Mouse (Mus musculus) hematopoietic stem cell, adult 5-6 weeks (primary cell): ENCODE measurements around the gene Usp53. TPM values are rescaled to one million over a fixed set of nuclear protein-coding genes. Genes with fewer than 3 reads are reported as not detected.
"Not testable (repeated sequence)": the region's sequence is repeated elsewhere in the genome, so short reads cannot be mapped to it uniquely, and the experiment has no call there.

Experiments
- ATAC-seq, 2 experiments: fragments of 125-278 bp in 1 of 2; replicated peaks in 1 of 2; 2 replicates each; pipeline ENCODE4 v1.8.0; 2016 to 2017; ENCODE audit warnings: inconsistent platforms in 2 of 2, mild to moderate bottlenecking in 2 of 2, moderate number of reproducible peaks in 2 of 2, low read depth in 1 of 2, moderate TSS enrichment in 1 of 2; ENCODE audit not compliant: low FRiP score in 2 of 2, poor library complexity in 2 of 2, severe bottlenecking in 2 of 2, insufficient read depth in 1 of 2, low TSS enrichment in 1 of 2
- total RNA-seq: library from RNA; stranded (forward); fragments of 172-1452, 232-1000 nt; gene quantifications from 2 replicates; pipeline ENCODE4 v1.2.3, GENCODE M21; 2017

Gene Usp53
- total RNA-seq, 1 experiment from 2014 or later: 14.6 TPM

DNA sequence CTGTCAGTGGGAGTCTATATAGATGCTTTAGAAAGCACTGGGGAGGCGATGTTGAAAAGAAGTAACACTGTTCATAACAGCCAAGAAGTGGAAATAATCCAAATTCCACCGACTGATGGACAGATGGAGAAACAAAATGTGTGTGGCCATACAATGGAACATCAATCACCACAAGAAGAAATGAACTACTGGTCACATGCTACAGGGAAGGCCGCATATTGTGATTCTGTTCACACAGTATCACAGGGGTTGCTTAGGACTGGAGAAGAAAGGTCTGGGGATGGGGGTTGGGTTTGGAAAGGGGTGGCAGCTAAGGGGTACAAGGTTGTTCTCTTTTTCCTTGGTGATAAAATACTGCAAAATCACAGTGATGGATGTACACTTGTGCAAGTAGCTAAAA is 9.5 kb downstream of the Usp53 start:
- ATAC-seq: no peak

DNA sequence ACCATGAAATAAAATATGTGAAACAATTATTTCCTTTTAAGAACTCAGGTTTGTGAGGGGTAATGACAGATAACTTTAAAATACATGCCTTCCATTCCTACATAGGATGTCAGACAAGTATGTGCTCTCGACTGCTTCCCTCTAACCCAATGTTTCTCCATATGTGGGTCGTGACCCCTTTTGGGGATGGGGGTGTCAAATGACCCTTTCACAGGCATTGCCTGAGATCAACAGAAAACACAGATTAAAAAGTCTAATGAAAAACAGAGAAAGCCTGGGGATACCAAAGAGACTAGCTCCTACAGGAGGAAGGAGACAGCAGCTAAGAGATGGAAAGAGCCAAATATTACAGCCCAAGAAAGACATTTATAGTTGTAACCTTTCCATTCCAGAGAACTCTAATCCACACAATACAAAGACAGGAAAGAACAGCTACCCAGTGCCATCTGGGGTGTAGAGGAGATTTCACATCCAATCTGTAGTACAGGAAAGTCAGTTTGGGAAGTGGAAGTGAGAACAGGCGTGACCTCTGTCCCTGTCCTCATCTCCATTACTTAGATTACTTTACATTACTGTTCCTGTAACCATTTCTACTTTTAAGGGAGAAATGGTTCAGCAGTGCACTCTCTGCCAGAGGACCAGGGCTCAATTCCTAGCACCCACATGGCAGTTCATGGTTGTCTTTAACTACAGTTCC is 12.0 kb downstream of the Usp53 start:
- ATAC-seq: no peak

DNA sequence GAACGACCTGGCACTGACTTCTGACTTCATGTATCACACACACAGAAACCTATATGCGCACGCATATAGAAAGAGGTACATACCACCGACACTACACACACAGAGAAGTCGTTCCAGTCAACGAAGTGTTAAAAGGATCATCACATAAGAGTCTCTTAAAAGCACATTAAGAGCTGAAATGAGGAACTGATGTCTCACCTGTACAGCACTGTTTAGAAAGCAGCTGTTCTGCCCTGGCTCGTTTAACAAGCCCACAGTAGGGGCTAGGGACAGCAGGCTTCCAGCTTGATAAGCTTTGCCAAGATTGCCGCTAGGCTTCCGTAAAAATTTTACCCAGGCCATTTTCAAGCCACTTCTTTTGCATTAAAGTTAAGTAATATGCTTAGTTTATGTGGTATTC is 15.9 kb downstream of the Usp53 start:
- ATAC-seq: no peak

DNA sequence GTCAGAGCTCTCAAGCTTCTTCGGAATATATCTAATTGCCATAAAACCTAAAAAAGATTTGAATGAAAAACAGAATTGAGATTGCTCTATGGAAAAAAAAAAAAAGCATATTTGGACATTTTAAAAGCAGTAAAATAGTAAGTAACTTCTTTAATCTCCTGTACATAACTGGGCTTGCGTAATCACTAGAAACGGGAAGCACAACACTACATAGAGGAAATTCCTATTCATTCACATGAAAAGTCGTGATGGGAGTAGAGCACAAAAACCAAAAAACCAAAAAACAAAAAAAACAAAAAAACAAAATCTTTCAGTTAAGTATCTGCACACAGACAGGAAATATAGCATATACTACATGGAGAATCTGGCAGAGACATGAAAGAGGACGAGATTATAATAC is 20.0 kb downstream of the Usp53 start:
- ATAC-seq: no peak

DNA sequence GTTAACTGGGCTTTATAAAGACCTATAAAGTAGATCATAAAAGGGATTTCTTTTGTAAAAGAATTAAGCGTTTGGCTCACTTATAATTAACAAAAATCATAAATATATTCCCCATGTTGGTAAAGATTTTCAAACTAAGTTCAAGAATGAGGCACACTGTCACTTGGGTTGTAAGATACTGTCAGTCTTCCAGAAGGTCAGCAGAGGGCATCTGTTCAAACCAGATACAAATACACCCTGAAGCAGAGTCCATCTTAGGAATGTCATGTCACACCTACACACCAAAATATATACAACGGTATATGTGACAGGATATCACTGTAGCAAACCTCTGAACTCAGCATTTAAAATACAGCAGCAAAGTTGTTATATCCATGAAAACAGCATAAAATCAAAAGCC is 34.2 kb downstream of the Usp53 start:
- no peak for ATAC-seq

DNA sequence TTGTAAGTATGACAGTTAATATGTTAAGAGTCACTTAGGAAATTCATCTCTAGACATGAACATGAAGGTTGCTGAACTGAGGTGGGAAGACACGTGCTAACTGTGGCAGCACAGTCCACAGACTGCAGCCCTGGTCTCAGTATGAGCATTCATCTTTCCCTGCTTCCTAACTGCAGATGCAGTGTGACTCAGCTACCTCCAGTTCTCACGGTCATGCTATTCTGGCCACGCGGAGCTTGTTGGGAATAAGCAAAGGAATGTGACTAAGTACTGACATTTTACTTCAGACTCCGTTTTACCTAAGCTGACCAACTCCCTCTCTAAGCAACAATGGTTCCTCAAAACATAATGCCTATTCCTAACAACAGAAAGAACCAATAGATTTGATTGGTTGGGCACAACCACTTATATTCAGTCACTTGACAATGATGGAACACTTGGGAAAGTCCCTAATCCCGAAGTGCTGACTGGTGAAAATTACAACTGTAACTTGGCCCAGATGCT is 40.9 kb downstream of the Usp53 start:
- ATAC-seq: no peak

DNA sequence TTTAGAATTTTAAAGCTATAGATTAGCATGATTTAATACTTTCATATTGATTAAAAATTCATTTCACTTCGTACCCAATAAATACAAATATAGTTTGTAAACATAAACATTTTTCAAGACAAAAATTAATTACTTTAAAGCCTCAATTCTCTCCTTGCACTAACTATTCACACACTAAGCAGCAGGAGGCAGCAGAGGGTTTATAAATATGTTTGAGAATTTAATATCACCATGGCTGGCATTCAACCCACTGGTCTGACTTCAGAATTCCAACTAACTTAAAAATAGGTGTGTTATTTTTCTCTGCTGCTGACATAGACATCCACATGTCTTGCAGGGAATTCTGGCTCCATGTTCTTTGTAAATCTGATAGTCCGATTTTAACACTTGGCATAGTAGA is 45.1 kb downstream of the Usp53 start:
- peak; percentile 51 to 56; a peak in 3 of 4 replicates for ATAC-seq

DNA sequence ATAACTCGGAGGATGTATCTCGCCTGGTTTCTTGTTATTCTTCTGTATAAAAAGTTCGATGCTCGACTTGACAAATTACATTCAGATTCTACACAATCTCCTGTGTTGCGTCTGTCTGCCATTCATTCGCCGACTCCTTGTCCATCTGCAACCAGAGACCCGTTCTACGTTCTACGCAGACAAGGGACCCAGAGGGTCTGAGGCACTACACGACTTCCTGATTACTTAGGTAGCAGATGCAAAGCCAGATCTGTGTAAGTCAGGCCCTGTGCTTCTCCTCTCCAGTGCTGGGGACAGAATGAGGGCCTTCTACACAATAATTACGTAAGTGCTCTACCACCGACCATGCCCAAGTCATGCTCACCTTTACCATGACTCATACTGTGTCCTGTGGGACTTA is 47.1 kb downstream of the Usp53 start:
- ATAC-seq: not testable (repeated sequence)

DNA sequence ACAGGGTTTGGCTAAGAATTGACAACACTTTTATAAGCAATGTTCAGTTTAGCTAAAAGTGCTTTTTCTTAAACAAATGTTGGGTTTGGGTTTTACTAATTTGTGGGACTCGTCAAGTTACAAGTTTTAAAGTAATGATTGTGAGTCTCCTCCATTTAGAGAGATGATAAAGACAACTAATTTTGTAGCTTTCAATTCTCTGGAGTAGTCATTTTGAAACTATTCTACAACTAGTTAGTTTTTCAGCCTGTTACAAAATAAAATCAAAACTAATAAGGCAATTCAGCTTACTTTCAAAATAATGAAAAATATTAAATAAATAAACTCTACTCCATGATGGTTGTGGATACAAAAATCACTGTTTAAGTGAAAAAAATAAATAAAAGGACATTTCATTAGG is 51.8 kb downstream of the Usp53 start:
- ATAC-seq: no peak

DNA sequence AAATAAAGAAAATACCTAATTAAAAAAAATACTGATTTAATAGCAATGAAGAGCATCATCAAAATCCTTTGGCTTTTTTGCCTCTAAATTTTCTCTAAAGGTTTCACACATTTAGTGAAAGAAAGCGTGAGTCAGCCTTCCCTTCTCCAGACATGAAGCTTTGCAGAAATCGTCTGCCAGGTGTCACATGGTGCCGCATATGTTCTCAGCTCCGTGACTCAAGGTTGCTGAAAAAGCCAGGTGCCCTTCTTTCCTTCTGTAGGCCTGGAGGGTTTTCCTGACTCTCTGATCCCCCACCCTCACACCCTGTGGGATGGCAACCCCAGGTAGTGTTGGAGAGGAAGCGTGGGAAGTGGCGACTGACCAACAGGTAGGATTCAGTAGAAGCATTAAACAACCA is 54.6 kb downstream of the Usp53 start:
- no peak for ATAC-seq

DNA sequence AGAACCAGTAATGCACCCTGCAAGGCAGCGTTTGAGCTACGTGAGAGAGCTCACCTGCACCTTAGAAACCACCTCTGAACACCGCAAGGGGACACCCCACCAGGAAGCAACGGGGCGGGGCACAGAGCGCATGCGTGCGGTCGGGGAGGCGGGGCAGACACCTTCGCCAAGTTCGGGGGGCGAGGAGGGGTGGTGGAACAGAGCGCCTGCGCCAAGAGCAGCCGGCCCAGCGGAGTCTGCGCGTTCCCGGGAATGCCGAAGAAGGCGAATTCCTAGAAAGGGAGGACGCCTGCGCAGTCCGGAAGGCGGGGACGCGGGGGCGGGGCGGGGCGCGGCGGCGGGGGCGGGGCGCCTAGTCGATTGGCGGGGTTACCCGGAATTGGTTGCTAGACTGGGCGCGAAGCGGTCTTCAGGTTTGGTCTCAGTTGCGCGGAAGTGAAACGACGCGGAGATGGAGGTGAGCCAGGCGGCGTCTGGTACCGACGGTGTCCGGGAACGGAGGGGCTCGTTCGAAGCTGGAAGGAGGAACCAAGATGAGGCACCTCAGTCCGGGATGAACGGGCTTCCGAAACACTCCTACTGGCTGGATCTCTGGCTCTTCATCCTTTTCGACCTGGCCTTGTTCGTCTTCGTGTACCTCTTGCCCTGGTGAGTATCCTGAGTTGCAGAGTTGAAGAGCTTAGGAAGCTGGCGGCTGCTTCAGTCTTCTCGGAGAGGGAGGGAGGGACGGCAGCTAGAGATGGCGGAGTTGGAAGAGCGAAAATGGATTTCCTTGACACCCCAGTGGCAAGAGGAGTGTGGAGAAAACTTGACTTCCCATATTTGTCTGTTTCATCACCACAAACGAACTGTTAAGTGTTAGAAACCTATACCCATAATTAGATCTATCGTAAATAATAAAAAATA is 60.0 kb downstream of the Usp53 start, which contains the start of gene 1810037I17Rik:
Gene 1810037I17Rik, plus strand, starts transcription at position 195 of the 906 bp plus-strand sequence.
- ATAC-seq: peak; percentile 84 to 89

DNA sequence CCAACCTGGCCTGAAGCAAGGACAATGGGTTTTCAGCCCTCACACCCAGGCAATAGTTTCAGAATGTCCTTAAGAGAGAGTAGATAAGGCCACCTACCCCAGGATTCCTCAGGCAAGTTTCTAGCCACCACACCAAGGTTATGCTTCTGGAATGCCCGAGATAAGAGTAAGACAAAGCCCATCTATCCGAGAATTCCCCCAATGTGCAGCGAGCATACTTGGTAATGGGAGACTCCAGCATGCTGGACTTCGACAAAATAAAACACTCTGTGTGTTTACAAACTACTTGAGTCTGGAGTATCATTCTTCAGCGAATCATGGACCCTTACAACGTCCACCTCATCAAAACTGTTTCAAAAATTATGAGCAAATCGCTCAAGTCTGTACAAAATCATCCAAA is 61.2 kb downstream of the Usp53 start:
- ATAC-seq: no peak

DNA sequence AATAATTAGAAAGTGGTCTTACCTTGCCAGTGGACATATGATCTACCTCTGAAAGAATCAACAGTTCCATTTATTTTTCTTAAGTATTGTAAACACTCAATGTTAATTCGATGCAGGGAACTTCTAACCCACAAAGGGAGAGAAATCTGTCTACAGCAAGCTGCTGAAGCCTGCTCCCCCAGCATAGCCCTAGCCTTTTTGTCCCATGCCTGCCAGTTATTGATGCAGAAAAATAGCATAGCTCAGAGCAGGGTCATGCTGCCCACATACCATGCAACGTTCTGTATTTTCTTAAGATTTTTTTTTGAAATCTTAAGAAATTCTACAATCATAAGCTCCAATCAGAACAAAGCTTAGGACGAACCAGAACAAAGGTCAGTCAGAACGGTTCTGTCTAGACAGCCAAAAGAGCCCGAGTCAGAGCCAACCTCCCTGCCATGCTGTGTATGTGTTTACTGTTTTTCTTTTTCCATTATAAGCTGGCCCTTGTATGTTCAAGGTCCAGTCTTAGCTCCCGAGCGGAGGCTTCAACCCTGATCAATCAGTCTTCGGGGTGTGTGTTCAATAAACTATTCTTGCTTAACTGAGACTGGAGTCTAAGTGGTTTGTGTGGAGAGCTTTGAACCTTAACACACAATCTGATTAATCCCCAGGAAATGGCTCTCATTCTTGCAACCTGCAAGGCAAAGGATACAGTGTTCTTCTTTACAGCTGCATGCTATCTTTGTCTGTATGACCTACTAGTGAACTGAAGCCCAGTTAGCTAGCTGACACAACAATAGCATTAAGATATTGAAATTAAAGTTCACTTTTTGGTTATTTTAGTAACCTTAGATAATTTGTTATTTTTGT is 62.4 kb downstream of the Usp53 start:
- ATAC-seq: no peak

DNA sequence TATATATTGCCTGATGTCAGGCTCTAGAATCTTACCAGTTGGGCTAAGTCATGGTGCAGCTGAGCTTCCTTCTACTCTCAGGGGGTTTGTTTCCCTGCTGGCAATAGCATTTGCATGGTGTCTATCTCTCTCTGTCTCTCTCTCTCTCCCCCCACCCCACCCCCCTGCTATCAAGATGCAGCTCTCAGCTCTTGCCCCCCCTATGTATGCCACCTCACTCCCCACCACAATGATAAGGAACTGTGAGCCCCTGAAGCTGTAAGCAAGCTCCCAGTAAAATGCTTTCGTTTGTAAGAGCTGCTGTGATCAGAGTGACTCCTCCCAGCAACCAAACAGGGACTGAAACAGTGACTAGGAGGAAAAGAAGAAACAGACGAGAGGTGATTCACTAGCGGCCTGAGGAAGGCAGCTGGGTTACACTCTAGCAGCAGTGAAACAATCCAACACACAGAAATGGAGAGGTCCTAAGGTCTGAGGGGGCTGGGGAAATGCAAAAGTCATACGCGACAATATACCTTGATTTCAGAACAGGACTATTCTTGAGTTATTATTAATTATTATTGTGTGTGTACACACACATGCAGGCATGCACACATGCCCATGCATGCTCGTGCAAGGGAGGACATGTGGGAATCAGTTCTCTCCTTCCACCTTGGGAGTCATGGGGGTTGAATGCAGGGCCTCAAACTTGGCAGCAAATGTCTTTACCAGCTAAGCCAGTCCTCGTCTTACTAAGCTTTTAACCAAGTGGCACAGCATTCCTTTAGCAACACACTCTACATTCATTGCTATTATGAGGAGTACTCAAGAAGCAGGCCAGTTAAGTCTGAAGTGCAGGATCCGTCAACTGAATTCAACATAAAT is 63.5 kb downstream of the Usp53 start:
- no peak for ATAC-seq

DNA sequence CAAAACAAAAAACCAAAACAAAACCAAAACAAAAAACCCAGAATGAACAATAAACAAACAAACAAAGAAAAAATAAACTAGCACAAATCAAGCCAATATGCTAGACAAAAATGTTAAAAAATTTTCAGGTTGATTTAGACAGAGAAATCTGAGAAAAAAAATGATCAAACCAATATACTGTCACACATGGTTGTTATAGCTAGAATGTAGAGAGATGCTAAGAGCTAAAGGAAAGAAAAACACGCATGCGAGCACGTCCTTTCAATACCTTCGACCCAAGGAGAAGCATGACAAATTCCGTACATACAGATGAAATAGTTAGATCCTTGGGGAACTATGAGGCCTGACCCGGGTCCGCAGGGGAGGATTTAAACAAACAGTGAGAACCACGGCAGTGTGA is 65.0 kb downstream of the Usp53 start, which contains the start of gene Gm10959:
Gene Gm10959, minus strand, starts transcription at position 101 of the 400 bp plus-strand sequence.
- no peak for ATAC-seq

DNA sequence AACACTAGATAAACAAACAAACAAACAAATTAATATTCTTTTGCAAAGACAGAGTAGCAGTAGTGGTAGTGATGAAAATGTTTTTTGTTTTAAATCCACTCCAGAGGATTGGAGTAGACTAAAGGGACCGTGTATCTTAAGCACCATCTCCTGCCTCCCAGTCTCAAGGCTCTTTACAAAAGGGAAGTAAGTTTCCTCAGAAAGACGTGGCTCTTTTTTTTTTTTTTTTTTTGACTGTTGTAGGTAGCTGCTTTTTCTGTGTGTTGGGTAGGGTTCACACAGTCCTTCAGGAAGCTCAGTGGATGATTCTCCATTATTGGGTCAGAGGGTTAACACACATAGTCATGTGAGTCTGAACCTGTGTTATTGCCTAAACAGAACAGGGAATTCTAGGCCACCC is 65.6 kb downstream of the Usp53 start:
- peak in 1 of 2 experiments; percentile 49; a peak in 1 of 4 replicates for ATAC-seq
